Mouse (Mus musculus) liver, embryonic 14.5 days (tissue): Measurements from ENCODE around the gene Klhl8.

Experiments
- CTCF ChIP-seq: IDR thresholded peaks from 2 replicates; pipeline ENCODE4 v1.5.1; 2016; ENCODE audit warnings: antibody characterized with exemption, low read depth, control low read depth
- EP300 ChIP-seq: IDR thresholded peaks from 2 replicates; pipeline ENCODE4 v1.6.1; 2016; ENCODE audit warnings: antibody characterized with exemption, low read depth

GRCm38 (mm10) chr5:103923101-103923500, 12.0 kb upstream of the Klhl8 start:
- no peak for TF ChIP-seq CTCF
- no peak for TF ChIP-seq EP300
